Mouse (Mus musculus) embryonic fibroblast, embryonic 13.5 days (primary cell): ENCODE results near the gene Atg16l1. TPM values are rescaled to one million over a fixed set of nuclear protein-coding genes. Genes with fewer than 3 reads are reported as not detected.

Experiments used
- H3K27ac ChIP-seq: 2 replicates; pipeline ENCODE4 v1.5.1; 2012; ENCODE audit warnings: low read length, control low read depth, inconsistent platforms; ENCODE audit not compliant: insufficient read depth
- H3K4me1 ChIP-seq: 2 replicates; pipeline ENCODE4 v1.6.1; 2011; ENCODE audit warnings: low read length; ENCODE audit not compliant: control insufficient read depth, insufficient read depth
- H3K4me3 ChIP-seq: 2 replicates; pipeline ENCODE4 v1.5.1; 2011; ENCODE audit warnings: mild to moderate bottlenecking, control low read depth, low read length; ENCODE audit not compliant: insufficient read depth
- CTCF ChIP-seq: IDR thresholded peaks from 2 replicates; pipeline ENCODE4 v1.5.1; 2011; ENCODE audit warnings: mild to moderate bottlenecking, control low read depth, low read length, moderate library complexity, borderline replicate concordance; ENCODE audit not compliant: insufficient read depth
- POLR2A ChIP-seq: IDR thresholded peaks from 2 replicates; pipeline ENCODE4 v1.6.1; 2011; ENCODE audit warnings: low read depth, mild to moderate bottlenecking, control low read depth, low read length, moderate library complexity
- polyA plus RNA-seq: library from polyadenylated mRNA; stranded (reverse); fragments of >200 nt; gene quantifications from 2 replicates; pipeline ENCODE4 v1.2.4, GENCODE M21; 2011; ENCODE audit warnings: low read depth; ENCODE audit not compliant: missing spikeins, insufficient read length

The Atg16l1 gene
- polyA plus RNA-seq, result 25.4 and 32.1 TPM in 2 replicates

- TF ChIP-seq POLR2A, result peak; percentile 61
- TF ChIP-seq CTCF, result no peak
- peak within 1 kb of the TSS; percentile 82 for H3K4me3 ChIP-seq
- H3K4me1 ChIP-seq, result 0 out of 2 replicates have a peak, but pooled peaks cover 2% of the 10 kb centered on the region
- H3K27ac ChIP-seq, result peak within 1 kb of the TSS; percentile 70
Measured at GRCm38 (mm10) chr1:87755641-87756470, at the start of gene Atg16l1. Gene Atg16l1 (plus strand): TSS chr1:87755870.

- no peaks in the 10 kb centered on the region for H3K4me1 ChIP-seq
- TF ChIP-seq POLR2A (no peak), CTCF (no peak)
- H3K4me3 ChIP-seq, result no peak overlapping the region
- no peak overlapping the region for H3K27ac ChIP-seq
Measured at GRCm38 (mm10) chr1:87706361-87706760, 49.3 kb upstream of the Atg16l1 start.

GRCm38 (mm10) chr1:87709020-87709419 is 46.6 kb upstream of the Atg16l1 start:
- H3K4me3 ChIP-seq, result no peak overlapping the region
- no peak overlapping the region for H3K27ac ChIP-seq
- TF ChIP-seq CTCF, result no peak
- no peaks in the 10 kb centered on the region for H3K4me1 ChIP-seq

- no peak for TF ChIP-seq POLR2A
- no peak for TF ChIP-seq CTCF
- Histone ChIP-seq H3K4me1 (no peaks in the 10 kb centered on the region), H3K27ac (no peak overlapping the region), H3K4me3 (no peak overlapping the region)
Measured at GRCm38 (mm10) chr1:87709661-87710270, 45.9 kb upstream of the Atg16l1 start.

GRCm38 (mm10) chr1:87711938-87712613 is 43.6 kb upstream of the Atg16l1 start:
- Histone ChIP-seq H3K27ac (no peak overlapping the region), H3K4me3 (no peak overlapping the region), H3K4me1 (no peaks in the 10 kb centered on the region)
- TF ChIP-seq CTCF (no peak), POLR2A (no peak)

- Histone ChIP-seq H3K27ac (no peak overlapping the region), H3K4me3 (no peak overlapping the region), H3K4me1 (no peaks in the 10 kb centered on the region)
- no peak for TF ChIP-seq POLR2A
Measured at GRCm38 (mm10) chr1:87712614-87712971, 43.1 kb upstream of the Atg16l1 start.

- Histone ChIP-seq H3K27ac (no peak overlapping the region), H3K4me1 (no peaks in the 10 kb centered on the region), H3K4me3 (no peak overlapping the region)
- TF ChIP-seq CTCF (peak; percentile 38; the same call in 1 of the 2 replicates), POLR2A (no peak)
Measured at GRCm38 (mm10) chr1:87721382-87721781, 34.3 kb upstream of the Atg16l1 start.

GRCm38 (mm10) chr1:87722081-87722480 is 33.6 kb upstream of the Atg16l1 start:
- H3K4me1 ChIP-seq, result no peaks in the 10 kb centered on the region
- H3K27ac ChIP-seq, result no peak overlapping the region
- TF ChIP-seq POLR2A (no peak), CTCF (no peak)
- H3K4me3 ChIP-seq, result no peak overlapping the region

GRCm38 (mm10) chr1:87723351-87723750 is 32.3 kb upstream of the Atg16l1 start:
- no peak overlapping the region for H3K27ac ChIP-seq
- no peak overlapping the region for H3K4me3 ChIP-seq
- H3K4me1 ChIP-seq, result no peaks in the 10 kb centered on the region
- TF ChIP-seq POLR2A (no peak), CTCF (no peak)

- H3K4me1 ChIP-seq, result no peaks in the 10 kb centered on the region
- H3K4me3 ChIP-seq, result no peak overlapping the region
- TF ChIP-seq CTCF, result no peak
- no peak for TF ChIP-seq POLR2A
- no peak overlapping the region for H3K27ac ChIP-seq
Measured at GRCm38 (mm10) chr1:87729070-87729469, 26.6 kb upstream of the Atg16l1 start.
